Mouse (Mus musculus): ENCODE results near the gene Ppox. TPM values are rescaled to one million over a fixed set of nuclear protein-coding genes. Genes with fewer than 3 reads are reported as not detected.

The Ppox gene
- polyA plus RNA-seq, 1 experiment from 2014 or later = 51.8 TPM

DNA sequence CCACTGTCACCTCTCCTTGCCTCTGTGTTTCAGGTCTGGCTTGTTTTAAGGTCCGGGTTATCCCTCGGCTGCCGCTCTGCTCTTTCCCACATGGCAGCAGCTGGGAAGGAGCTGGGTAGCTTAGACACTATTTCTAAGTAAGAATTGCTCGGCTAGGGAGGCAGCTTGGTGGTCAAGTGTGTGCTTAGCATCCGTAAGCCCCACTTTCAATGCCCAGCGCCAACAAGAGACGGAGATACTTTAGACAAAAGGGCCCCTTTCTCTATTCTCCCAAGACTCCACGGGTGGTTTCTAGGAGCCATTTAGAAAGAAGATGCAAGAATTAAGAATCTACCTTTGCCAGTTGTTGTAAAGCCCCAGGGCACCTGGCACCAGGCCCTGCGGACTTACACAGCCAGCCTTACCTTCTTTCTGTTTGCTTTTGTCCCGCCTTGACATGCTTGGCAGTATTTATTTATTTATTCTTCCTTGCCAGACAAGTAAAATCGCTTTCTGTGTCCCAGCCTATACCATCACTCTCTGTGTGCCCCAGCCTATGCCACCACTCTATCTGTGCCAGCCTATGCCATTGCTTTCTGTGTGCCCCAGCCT lies 5.7 kb downstream of the Ppox start:
- WGBS = 86% methylated on average over 11 of the region's 11 CpGs
- Histone ChIP-seq H3K36me3 (ENCODE audit: control insufficient read depth, insufficient read depth, low read length) (peaks cover 12% of the 10 kb centered on the region), H3K9ac (ENCODE audit: low read depth, low read length) (no peak overlapping the region), H3K9me3 (ENCODE audit: control insufficient read depth, low read length) (no peaks in the 10 kb centered on the region), H3K27me3 (ENCODE audit: control insufficient read depth, insufficient read depth, low read length) (no peaks in the 10 kb centered on the region), H3K27ac (ENCODE audit: low read depth, low read length) (no peak overlapping the region), H3K4me2 (replicated peaks; ENCODE audit: low read depth, low read length) (no peak overlapping the region), H3K4me1 (replicated peaks; ENCODE audit: control insufficient read depth, insufficient read depth, low read length) (peaks cover 6% of the 10 kb centered on the region), H3K4me3 (ENCODE audit: low read depth, low read length) (no peak overlapping the region)
- ATAC-seq (ENCODE audit: low FRiP score) (no peak), DNase-seq (ENCODE audit: low spot score) (no peak)

- Histone ChIP-seq H3K27ac (ENCODE audit: low read depth, low read length) (no peak overlapping the region), H3K4me2 (replicated peaks; ENCODE audit: low read depth, low read length) (no peak overlapping the region), H3K36me3 (ENCODE audit: control insufficient read depth, insufficient read depth, low read length) (peaks cover 12% of the 10 kb centered on the region), H3K27me3 (ENCODE audit: control insufficient read depth, insufficient read depth, low read length) (no peaks in the 10 kb centered on the region), H3K9me3 (ENCODE audit: control insufficient read depth, low read length) (no peaks in the 10 kb centered on the region), H3K4me1 (replicated peaks; ENCODE audit: control insufficient read depth, insufficient read depth, low read length) (no peaks in the 10 kb centered on the region; the same call in 1 of the 2 replicates), H3K9ac (ENCODE audit: low read depth, low read length) (no peak overlapping the region), H3K4me3 (ENCODE audit: low read depth, low read length) (no peak overlapping the region)
- DNase-seq (ENCODE audit: low spot score) (no peak), ATAC-seq (ENCODE audit: low FRiP score) (no peak)
- WGBS = 93% methylated on average over 12 of the region's 12 CpGs
Measured at GRCm38 (mm10) chr1:171274171-171274570, 6.8 kb downstream of the Ppox start.

DNA sequence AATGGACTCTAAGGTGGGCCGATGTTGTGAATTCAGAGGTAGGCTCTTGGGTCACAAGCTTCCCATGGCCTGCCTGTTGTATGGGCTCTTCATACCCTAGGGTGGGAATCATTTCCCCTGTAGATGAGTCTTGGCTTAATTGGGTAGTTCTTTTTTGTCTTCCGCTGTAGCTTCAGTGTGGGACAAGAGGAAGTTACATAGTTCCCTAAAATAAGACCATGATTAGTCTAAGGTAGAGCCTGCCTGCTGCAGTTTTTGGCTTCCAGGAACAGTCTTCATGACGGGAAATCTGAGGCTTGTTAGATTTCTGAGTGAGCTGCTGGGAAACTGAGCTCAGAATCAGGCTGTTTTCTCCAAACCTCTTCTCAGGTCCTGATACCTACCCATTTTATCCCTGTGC lies 8.9 kb downstream of the Ppox start:
- Histone ChIP-seq H3K36me3 (ENCODE audit: control insufficient read depth, insufficient read depth, low read length) (peaks cover 5% of the 10 kb centered on the region; the same call in 1 of the 2 replicates), H3K9me3 (ENCODE audit: control insufficient read depth, low read length) (no peaks in the 10 kb centered on the region), H3K4me1 (replicated peaks; ENCODE audit: control insufficient read depth, insufficient read depth, low read length) (no peaks in the 10 kb centered on the region; the same call in 1 of the 2 replicates), H3K9ac (ENCODE audit: low read depth, low read length) (no peak overlapping the region), H3K4me3 (ENCODE audit: low read depth, low read length) (no peak overlapping the region), H3K27ac (ENCODE audit: low read depth, low read length) (no peak overlapping the region), H3K4me2 (replicated peaks; ENCODE audit: low read depth, low read length) (no peak overlapping the region), H3K27me3 (ENCODE audit: control insufficient read depth, insufficient read depth, low read length) (no peaks in the 10 kb centered on the region)
- no peak for DNase-seq (ENCODE audit: low spot score)
- ATAC-seq (ENCODE audit: low FRiP score) = no peak
- 92% methylated on average over 3 of the region's 3 CpGs for WGBS

DNA sequence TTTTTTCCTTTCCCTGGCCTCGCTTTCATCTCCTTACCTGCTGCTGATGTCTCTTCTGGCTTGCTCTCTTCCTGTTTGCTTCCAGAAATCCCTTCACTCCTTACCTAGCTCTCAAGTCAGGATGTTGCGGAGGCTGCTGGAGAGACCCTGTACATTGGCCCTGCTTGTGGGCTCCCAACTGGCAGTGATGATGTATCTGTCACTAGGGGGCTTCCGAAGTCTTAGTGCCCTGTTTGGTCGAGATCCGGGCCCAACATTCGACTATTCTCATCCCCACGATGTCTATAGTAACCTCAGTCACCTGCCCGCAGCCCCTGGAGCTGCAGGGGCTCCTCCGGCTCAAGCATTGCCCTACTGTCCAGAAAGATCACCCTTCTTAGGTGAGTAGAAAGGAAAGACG lies 9.4 kb downstream of the Ppox start:
- Histone ChIP-seq H3K27me3 (ENCODE audit: control insufficient read depth, insufficient read depth, low read length) (no peaks in the 10 kb centered on the region), H3K4me3 (ENCODE audit: low read depth, low read length) (no peak overlapping the region), H3K4me1 (replicated peaks; ENCODE audit: control insufficient read depth, insufficient read depth, low read length) (no peaks in the 10 kb centered on the region; the same call in 1 of the 2 replicates), H3K9me3 (ENCODE audit: control insufficient read depth, low read length) (no peaks in the 10 kb centered on the region), H3K9ac (ENCODE audit: low read depth, low read length) (no peak overlapping the region), H3K4me2 (replicated peaks; ENCODE audit: low read depth, low read length) (no peak overlapping the region), H3K36me3 (ENCODE audit: control insufficient read depth, insufficient read depth, low read length) (peaks cover 5% of the 10 kb centered on the region; the same call in 1 of the 2 replicates), H3K27ac (ENCODE audit: low read depth, low read length) (no peak overlapping the region)
- ATAC-seq (ENCODE audit: low FRiP score) (no peak), DNase-seq (ENCODE audit: low spot score) (no peak)
- WGBS = 68% methylated on average over 10 of the region's 10 CpGs

DNA sequence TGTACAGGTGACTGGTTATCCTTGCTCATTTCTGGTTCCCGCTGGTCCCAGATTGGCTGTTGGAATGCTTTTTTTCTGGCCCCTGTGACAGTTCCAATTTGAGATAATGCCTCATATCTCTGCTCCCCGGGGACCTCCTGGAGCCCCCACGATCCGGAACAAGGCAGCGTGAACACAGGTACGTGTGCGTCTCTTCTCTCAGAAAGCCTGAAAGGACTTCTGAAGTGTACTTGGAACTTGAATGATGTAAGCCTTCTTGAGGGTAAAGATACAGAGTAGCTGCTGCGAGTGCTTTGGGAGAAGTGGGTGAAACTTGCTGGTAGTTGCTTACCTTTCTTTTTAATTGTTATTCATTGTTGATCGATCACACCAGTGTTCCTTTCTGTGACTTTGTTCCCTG lies 9.8 kb downstream of the Ppox start:
- Histone ChIP-seq H3K27ac (ENCODE audit: low read depth, low read length) (no peak overlapping the region), H3K36me3 (ENCODE audit: control insufficient read depth, insufficient read depth, low read length) (peaks cover 5% of the 10 kb centered on the region; the same call in 1 of the 2 replicates), H3K9me3 (ENCODE audit: control insufficient read depth, low read length) (no peaks in the 10 kb centered on the region), H3K9ac (ENCODE audit: low read depth, low read length) (no peak overlapping the region), H3K4me3 (ENCODE audit: low read depth, low read length) (peak overlapping the region; percentile 89), H3K4me1 (replicated peaks; ENCODE audit: control insufficient read depth, insufficient read depth, low read length) (no peaks in the 10 kb centered on the region; the same call in 1 of the 2 replicates), H3K4me2 (replicated peaks; ENCODE audit: low read depth, low read length) (peak overlapping the region; percentile 97), H3K27me3 (ENCODE audit: control insufficient read depth, insufficient read depth, low read length) (no peaks in the 10 kb centered on the region)
- no peak for ATAC-seq (ENCODE audit: low FRiP score)
- WGBS = 65% methylated on average over 9 of the region's 9 CpGs
- DNase-seq (ENCODE audit: low spot score) = no peak

GRCm38 (mm10) chr1:171270573-171270900 lies 10.4 kb downstream of the Ppox start:
- ATAC-seq (ENCODE audit: low FRiP score) (peak; percentile 80), DNase-seq (ENCODE audit: low spot score) (no peak)
- peak overlapping the region; percentile 89 for H3K4me3 ChIP-seq (ENCODE audit: low read depth, low read length)
- H3K4me1 ChIP-seq (replicated peaks; ENCODE audit: control insufficient read depth, insufficient read depth, low read length) = no peaks in the 10 kb centered on the region; the same call in 1 of the 2 replicates
- peaks cover 5% of the 10 kb centered on the region; the same call in 1 of the 2 replicates for H3K36me3 ChIP-seq (ENCODE audit: control insufficient read depth, insufficient read depth, low read length)
- H3K27me3 ChIP-seq (ENCODE audit: control insufficient read depth, insufficient read depth, low read length) = no peaks in the 10 kb centered on the region
- peak overlapping the region; percentile 97 for H3K4me2 ChIP-seq (replicated peaks; ENCODE audit: low read depth, low read length)
- peak overlapping the region; percentile 84 for H3K9ac ChIP-seq (ENCODE audit: low read depth, low read length)
- no peaks in the 10 kb centered on the region for H3K9me3 ChIP-seq (ENCODE audit: control insufficient read depth, low read length)
- under 1% methylated on average over 19 of the region's 19 CpGs for WGBS
- no peak overlapping the region for H3K27ac ChIP-seq (ENCODE audit: low read depth, low read length)

DNA sequence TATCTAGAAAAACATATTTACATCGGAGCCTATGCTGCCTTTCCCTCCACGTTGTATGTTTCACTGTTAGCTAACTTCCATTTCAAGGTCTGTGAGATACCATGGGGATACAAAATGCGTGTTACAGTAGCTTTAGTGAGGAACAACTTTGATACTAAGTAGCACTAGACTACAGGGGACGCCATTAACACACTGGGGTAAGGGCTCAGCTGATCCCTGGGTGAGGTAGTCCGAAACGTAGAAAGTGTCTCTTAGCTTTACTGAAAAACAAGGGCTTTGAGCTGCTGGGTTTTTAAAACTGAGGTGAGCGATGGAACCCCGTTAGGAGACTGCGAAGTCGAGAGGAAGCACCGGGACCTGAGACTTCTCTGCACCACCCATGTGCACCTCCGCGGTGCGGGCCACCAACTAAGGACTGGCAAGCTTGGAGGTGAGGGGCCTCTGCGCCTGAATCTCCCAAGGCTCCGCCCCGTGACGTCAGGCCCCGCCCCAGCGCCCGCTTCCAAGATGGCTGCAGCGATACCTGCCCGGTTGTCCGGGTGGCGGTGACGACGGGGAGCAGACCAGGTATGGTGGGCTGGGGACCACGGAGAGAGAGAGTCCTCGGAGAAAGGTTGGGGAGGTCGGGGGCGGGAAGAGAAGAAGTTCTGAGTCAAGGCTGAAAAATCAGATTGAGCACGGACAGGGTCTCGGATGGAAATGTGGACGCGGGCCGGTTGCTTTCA lies 11.0 kb downstream of the Ppox start, which contains the start of gene B4galt3:
TSS of gene B4galt3 (plus strand) at position 481 of the 725 bp plus-strand sequence.
- WGBS = 2% methylated on average over 36 of the region's 36 CpGs
- no peak within 1 kb of the TSS for H3K27ac ChIP-seq (ENCODE audit: low read depth, low read length)

GRCm38 (mm10) chr1:171268341-171268740 lies 12.6 kb downstream of the Ppox start:
- no peak overlapping the region for H3K4me3 ChIP-seq (ENCODE audit: low read depth, low read length)
- H3K27me3 ChIP-seq (ENCODE audit: control insufficient read depth, insufficient read depth, low read length) = no peaks in the 10 kb centered on the region
- no peak overlapping the region for H3K27ac ChIP-seq (ENCODE audit: low read depth, low read length)
- H3K9me3 ChIP-seq (ENCODE audit: control insufficient read depth, low read length) = no peaks in the 10 kb centered on the region
- ATAC-seq (ENCODE audit: low FRiP score) (no peak), DNase-seq (ENCODE audit: low spot score) (no peak)
- no peaks in the 10 kb centered on the region for H3K36me3 ChIP-seq (ENCODE audit: control insufficient read depth, insufficient read depth, low read length)
- H3K4me2 ChIP-seq (replicated peaks; ENCODE audit: low read depth, low read length) = no peak overlapping the region
- 69% methylated on average over 1 of the region's 1 CpGs for WGBS
- H3K4me1 ChIP-seq (replicated peaks; ENCODE audit: control insufficient read depth, insufficient read depth, low read length) = no peaks in the 10 kb centered on the region; the same call in 1 of the 2 replicates
- H3K9ac ChIP-seq (ENCODE audit: low read depth, low read length) = no peak overlapping the region

More for the DNA sequence above, 11.0 kb downstream of the Ppox start, which contains the start of gene B4galt3:
- Histone ChIP-seq H3K4me2 (replicated peaks; ENCODE audit: low read depth, low read length) (peak within 1 kb of the TSS; percentile 97), H3K4me1 (replicated peaks; ENCODE audit: control insufficient read depth, insufficient read depth, low read length) (no peaks in the 10 kb centered on the region; the same call in 1 of the 2 replicates), H3K4me3 (ENCODE audit: low read depth, low read length) (peak within 1 kb of the TSS; percentile 89), H3K9me3 (ENCODE audit: control insufficient read depth, low read length) (no peaks in the 10 kb centered on the region), H3K9ac (ENCODE audit: low read depth, low read length) (peak within 1 kb of the TSS; percentile 84), H3K27me3 (ENCODE audit: control insufficient read depth, insufficient read depth, low read length) (no peaks in the 10 kb centered on the region), H3K36me3 (ENCODE audit: control insufficient read depth, insufficient read depth, low read length) (peaks cover 5% of the 10 kb centered on the region; the same call in 1 of the 2 replicates)
- DNase-seq (ENCODE audit: low spot score) = peak; percentile 95
- peak; percentile 96 for ATAC-seq (ENCODE audit: low FRiP score)
